Mouse (Mus musculus) kidney, embryonic 14.5 days (tissue): Measurements from ENCODE around the gene Gdnf. TPM values are rescaled to one million over a fixed set of nuclear protein-coding genes. Genes with fewer than 3 reads are reported as not detected.
A peak's percentile ranks its signal among the peaks of the same experiment; 100 is the strongest.

Experiments
- ATAC-seq: fragments of 200-750 bp; cut with Nextera tagmentation; 2 replicates; pipeline ENCODE4 v1.8.0; 2017; ENCODE audit warnings: moderate number of reproducible peaks, mild to moderate bottlenecking, moderate TSS enrichment, moderate library complexity; ENCODE audit not compliant: low FRiP score, low TSS enrichment
- H3K27ac ChIP-seq: fragments of 300-500 bp; sonication (generic); 2 replicates; pipeline ENCODE4 v1.5.1; 2014; ENCODE audit warnings: low read depth, mild to moderate bottlenecking, low read length, moderate library complexity, mixed read lengths
- H3K27me3 ChIP-seq: fragments of 300-500 bp; sonication (generic); 2 replicates; pipeline ENCODE4 v1.6.1; 2014; ENCODE audit warnings: mild to moderate bottlenecking, low read length; ENCODE audit not compliant: control insufficient read depth, insufficient read depth
- H3K36me3 ChIP-seq: fragments of 300-500 bp; sonication (generic); 2 replicates; pipeline ENCODE4 v1.6.1; 2014; ENCODE audit warnings: low read length, mixed read lengths; ENCODE audit not compliant: control insufficient read depth, insufficient read depth
- H3K4me1 ChIP-seq: fragments of 300-500 bp; sonication (generic); 2 replicates; pipeline ENCODE4 v1.6.1; 2014; ENCODE audit warnings: low read length, mixed read lengths; ENCODE audit not compliant: control insufficient read depth, insufficient read depth
- H3K4me2 ChIP-seq: fragments of 300-500 bp; sonication (generic); replicated peaks from 2 replicates; pipeline ENCODE4 v1.6.1; 2014; ENCODE audit warnings: low read depth, mild to moderate bottlenecking, low read length
- H3K4me3 ChIP-seq: fragments of 300-500 bp; sonication (generic); 2 replicates; pipeline ENCODE4 v1.5.1; 2014; ENCODE audit warnings: mild to moderate bottlenecking, low read length
- H3K9ac ChIP-seq: fragments of 300-500 bp; sonication (generic); 2 replicates; pipeline ENCODE4 v1.6.1; 2014; ENCODE audit warnings: low read depth, mild to moderate bottlenecking, low read length, moderate library complexity
- H3K9me3 ChIP-seq: fragments of 300-500 bp; sonication (generic); 2 replicates; pipeline ENCODE4 v1.6.1; 2016; ENCODE audit warnings: low read length; ENCODE audit not compliant: control insufficient read depth
- WGBS: fragments of 180-500 bp; shearing (Covaris S2); extraction: QIAGEN DNeasy Blood & Tissue Kit; methylation state at CpG from one replicate; pipeline ENCODE4 v1.1.7; 2014; 5-methylcytosine and 5-hydroxymethylcytosine counted together
- polyA plus RNA-seq: library from polyadenylated mRNA; unstranded; fragments of >200 nt; fragmentation: Nextera tagmentation; extraction: Ambion mirVana; gene quantifications from 2 replicates; pipeline ENCODE4 v1.2.1, GENCODE M21; 2014

The Gdnf gene
- polyA plus RNA-seq, 1 experiment from 2014 or later, result 13.0 TPM

DNA sequence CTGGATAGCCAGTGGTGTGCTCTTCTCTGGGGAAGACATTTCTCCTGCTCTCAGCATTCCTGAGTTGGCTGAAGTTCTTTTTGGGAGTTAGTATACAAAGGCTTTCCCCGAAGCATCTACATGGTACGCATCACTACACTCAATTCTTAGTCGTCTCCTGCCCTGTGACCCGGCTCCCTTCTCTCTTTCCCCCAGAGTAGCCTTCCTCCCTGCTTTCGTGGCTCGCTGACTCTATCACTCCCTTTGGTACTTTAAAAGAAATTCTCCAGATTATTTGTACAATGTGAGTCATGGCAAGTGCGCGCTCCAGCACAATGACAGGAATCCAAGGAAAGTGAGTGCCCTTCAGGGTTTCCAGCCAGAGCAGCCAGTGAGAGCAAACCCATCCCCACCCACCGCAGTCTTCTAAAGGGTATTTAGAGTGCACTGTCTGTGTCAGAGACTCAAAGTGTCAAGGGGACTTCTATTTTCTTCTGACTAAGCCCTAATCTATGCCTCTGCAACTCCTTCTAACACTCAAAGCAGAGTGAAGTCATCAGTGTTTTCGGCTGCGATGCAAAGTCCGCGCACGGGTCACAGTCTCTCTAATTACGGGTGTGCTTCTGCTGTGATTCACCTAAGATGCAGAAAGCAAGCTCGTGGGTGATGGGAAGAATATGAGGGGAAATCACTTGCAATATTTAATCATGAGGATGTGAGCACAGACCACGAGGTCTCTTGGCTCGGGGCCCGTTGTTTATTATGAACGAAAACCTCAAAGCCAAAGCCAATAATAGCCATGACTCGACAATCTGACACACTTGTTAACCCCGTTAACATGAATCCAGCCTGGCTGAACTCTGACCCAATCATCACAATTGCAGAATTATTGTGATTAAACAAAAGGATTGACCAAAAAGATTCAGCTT lies 67.2 kb downstream of the Gdnf start:
- Histone ChIP-seq H3K4me2 (no peak overlapping the region), H3K27me3 (no peaks in the 10 kb centered on the region), H3K27ac (no peak overlapping the region), H3K9me3 (no peaks in the 10 kb centered on the region), H3K9ac (no peak overlapping the region), H3K4me1 (no peaks in the 10 kb centered on the region), H3K4me3 (no peak overlapping the region), H3K36me3 (no peaks in the 10 kb centered on the region)
- ATAC-seq, result peak; percentile 25; the same call in 1 of the 2 replicates
- WGBS, result 62% methylated on average over 22 of the region's 22 CpGs

DNA sequence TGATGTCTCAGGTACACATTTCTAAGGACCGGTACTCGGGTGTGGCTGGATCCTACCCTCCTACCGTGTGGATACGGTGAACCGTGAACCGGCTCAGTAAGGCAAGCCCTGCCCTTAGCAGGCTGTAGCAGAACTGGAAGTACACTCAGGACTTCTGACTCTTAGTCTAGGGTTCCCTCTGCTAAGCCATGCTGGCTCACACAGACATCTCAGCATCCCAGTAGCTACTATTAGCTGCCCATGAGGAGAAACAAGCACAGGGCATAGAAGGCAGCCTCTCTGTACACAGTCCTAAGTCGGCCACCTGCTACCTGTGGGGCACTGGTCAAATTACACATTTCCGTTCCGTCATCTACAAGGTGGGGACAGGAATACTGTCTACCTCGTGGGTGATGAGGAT lies 68.2 kb downstream of the Gdnf start:
- Histone ChIP-seq H3K4me3 (no peak overlapping the region), H3K4me2 (no peak overlapping the region), H3K27ac (no peak overlapping the region), H3K9me3 (no peaks in the 10 kb centered on the region), H3K4me1 (no peaks in the 10 kb centered on the region), H3K27me3 (no peaks in the 10 kb centered on the region), H3K9ac (no peak overlapping the region), H3K36me3 (peaks cover 3% of the 10 kb centered on the region; the same call in 1 of the 2 replicates)
- WGBS, result 78% methylated on average over 10 of the region's 10 CpGs
- ATAC-seq, result no peak

DNA sequence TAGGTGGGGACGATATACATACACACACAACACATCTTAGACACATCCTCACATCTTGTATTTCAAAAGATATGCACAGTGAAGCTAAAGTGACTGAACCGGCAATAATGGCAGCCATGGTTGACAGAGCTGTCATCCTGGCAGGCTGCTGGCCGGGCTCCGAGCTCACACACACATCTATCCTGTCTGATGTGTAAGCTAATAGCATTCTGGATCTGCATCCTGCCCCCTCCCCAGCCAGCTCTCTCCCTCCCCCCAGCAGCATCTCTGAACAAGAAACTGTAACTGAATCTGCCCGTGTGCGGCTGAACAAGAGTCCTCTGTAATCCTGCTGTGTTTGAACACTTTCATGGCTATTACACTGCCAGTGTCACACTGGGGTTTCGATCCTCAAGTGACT lies 69.3 kb downstream of the Gdnf start:
- Histone ChIP-seq H3K9ac (no peak overlapping the region), H3K36me3 (peaks cover 6% of the 10 kb centered on the region; the same call in 1 of the 2 replicates), H3K27me3 (no peaks in the 10 kb centered on the region), H3K4me2 (no peak overlapping the region), H3K27ac (no peak overlapping the region), H3K9me3 (no peaks in the 10 kb centered on the region), H3K4me1 (0 out of 2 replicates have a peak, but pooled peaks cover under 1% of the 10 kb centered on the region), H3K4me3 (no peak overlapping the region)
- ATAC-seq, result peak; percentile 78
- 48% methylated on average over 7 of the region's 7 CpGs for WGBS

DNA sequence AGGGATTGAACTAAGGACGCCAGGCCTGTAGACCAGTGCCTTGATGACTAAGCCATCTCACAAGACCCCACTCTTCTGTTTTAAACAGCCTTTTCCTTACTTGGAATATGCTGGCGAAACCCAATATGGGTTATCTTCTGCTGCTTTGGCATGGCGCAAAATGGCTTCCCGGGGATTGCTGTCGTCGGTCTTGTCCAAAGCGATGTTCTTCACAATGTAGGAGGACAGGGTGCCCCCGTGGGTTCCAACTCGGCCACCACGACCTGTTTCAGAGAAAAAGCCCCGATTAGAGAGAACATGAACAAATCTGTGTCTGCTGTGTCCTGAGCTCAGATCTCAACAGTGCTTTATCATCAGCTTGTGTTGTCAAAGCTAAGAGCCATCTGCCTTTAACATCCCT lies 73.5 kb downstream of the Gdnf start:
- Histone ChIP-seq H3K36me3 (peaks cover 6% of the 10 kb centered on the region; the same call in 1 of the 2 replicates), H3K27ac (no peak overlapping the region), H3K4me2 (no peak overlapping the region), H3K9me3 (no peaks in the 10 kb centered on the region), H3K9ac (no peak overlapping the region), H3K4me3 (no peak overlapping the region), H3K27me3 (no peaks in the 10 kb centered on the region), H3K4me1 (peaks cover 8% of the 10 kb centered on the region; the same call in 1 of the 2 replicates)
- WGBS, result 93% methylated on average over 11 of the region's 11 CpGs
- no peak for ATAC-seq

DNA sequence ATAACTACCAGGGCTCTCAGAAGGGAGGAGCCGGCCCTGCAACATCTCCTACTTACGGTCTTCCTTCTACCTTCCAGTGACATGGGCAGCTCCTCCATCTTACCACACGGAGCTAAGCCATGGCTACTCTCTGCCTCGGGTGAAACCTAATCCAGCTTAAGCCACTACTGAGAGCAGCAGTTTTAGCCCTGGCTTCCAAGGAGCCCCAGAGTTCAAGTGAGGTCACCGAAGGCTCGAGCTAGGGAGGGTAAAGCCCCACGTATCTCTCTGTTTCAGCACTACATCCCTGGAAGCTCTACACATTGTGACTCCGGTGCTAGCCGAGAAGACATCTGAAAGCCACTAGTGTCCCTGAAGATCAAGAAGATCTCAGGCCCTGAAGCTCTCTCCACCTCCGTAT lies 74.5 kb downstream of the Gdnf start:
- 37% methylated on average over 10 of the region's 10 CpGs for WGBS
- Histone ChIP-seq H3K9ac (no peak overlapping the region), H3K4me3 (no peak overlapping the region), H3K27ac (no peak overlapping the region), H3K9me3 (no peaks in the 10 kb centered on the region), H3K4me2 (no peak overlapping the region), H3K36me3 (peaks cover 6% of the 10 kb centered on the region; the same call in 1 of the 2 replicates), H3K27me3 (no peaks in the 10 kb centered on the region), H3K4me1 (peaks cover 15% of the 10 kb centered on the region; the same call in 1 of the 2 replicates)
- ATAC-seq, result no peak

DNA sequence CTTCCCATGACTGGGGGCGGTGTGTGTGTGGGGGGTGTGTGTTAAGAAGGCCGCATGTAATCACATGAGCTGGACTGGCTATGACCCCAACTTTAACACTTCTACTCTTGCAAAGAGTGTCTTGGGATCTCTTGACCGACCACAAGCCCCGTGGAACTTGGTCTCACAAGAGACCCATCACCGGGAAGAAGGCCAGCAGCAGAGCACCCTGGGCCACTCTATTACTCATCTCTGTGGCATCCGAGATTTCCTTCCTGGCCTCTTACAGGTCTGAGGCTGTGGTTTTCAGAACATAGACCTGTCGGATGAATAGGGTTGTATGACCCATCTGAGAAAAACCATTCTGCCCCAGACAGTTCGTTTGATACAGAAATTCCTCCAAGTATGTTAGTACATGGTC lies 75.9 kb downstream of the Gdnf start:
- Histone ChIP-seq H3K9ac (no peak overlapping the region), H3K27ac (no peak overlapping the region), H3K4me3 (no peak overlapping the region), H3K27me3 (no peaks in the 10 kb centered on the region), H3K9me3 (no peaks in the 10 kb centered on the region), H3K36me3 (peaks cover 6% of the 10 kb centered on the region; the same call in 1 of the 2 replicates), H3K4me2 (no peak overlapping the region), H3K4me1 (peaks cover 19% of the 10 kb centered on the region; the same call in 1 of the 2 replicates)
- WGBS, result 86% methylated on average over 8 of the region's 8 CpGs
- ATAC-seq, result no peak
